Mouse (Mus musculus): ENCODE data around the gene Cavin2. TPM values are rescaled to one million over a fixed set of nuclear protein-coding genes. Genes with fewer than 3 reads are reported as not detected.
A peak's percentile ranks its signal among the peaks of the same experiment; 100 is the strongest.

Cavin2 gene
- total RNA-seq (2014; rRNA removed) (8.5 and 8.6 TPM in 2 replicates), polyA plus RNA-seq (2015; fragmentation: Nextera tagmentation; extraction: Ambion mirVana) (9.5 and 10.6 TPM in 2 replicates)

DNA sequence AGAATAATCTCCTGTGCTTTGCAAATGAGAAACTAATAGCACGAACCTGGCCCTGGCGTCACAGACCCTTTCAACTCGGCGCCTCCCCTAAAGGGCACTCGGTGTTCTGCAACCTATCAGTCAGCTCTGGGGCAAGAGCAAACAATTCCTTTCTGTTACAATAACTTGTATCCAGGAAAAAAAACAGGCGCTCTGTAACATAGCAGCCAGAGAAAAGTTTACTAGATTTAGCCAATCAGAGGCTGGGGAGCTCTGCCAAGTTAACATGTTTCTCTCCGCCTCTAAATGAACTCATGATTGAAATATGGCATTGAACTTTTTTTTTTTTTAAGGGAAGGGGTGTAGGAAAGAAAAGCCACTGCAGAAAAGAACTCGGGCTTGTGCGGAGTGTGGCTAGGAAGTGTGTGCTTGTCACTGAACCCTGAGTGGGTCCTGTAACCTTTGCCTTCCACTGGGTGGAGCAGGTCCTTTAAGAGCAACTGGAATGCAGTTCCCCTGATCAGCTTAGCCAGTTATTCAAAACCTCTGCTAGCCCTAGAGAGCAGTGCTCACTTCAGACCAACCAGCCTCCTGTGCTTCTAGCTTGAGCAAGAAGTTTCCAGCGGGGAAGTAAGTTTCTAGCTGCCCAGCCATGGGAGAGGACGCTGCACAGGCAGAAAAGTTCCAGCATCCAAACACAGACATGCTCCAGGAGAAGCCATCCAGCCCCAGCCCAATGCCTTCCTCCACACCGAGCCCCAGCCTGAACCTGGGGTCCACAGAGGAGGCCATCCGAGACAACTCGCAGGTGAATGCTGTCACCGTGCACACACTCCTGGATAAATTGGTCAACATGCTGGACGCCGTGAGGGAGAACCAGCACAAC is at the start of gene Cavin2:
Gene Cavin2, plus strand, starts transcription at position 372 of the 865 bp plus-strand sequence.
- Histone ChIP-seq H3K9ac (replicated peaks; ENCODE audit: low read length) (peak within 1 kb of the TSS; percentile 33; the same call in 1 of the 2 replicates), H3K4me2 (ENCODE audit: low read depth, low read length) (peak within 1 kb of the TSS; percentile 34), H3K4me3 (ENCODE audit: low read length) (0 out of 2 replicates have a peak within 1 kb of the TSS, but pooled peaks have one; percentile 8), H3K4me1 (ENCODE audit: insufficient read depth, low read length) (no peaks in the 10 kb centered on the region; the same call in 1 of the 2 replicates), H3K36me3 (ENCODE audit: insufficient read depth, low read length) (no peaks in the 10 kb centered on the region), H3K27ac (peak within 1 kb of the TSS; percentile 66), H3K27me3 (ENCODE audit: insufficient read depth, low read length) (no peaks in the 10 kb centered on the region), H3K9me3 (ENCODE audit: low read length) (no peaks in the 10 kb centered on the region)
- no peak for TF ChIP-seq CTCF (IDR thresholded peaks at IDR 0.05; ENCODE audit: low read depth)
- 55% methylated on average over 17 of the region's 17 CpGs for WGBS
- ATAC-seq (peak; percentile 61), DNase-seq (ENCODE audit: low spot score) (peak; percentile 14)

GRCm38 (mm10) chr1:51241311-51241986 is 47.5 kb upstream of the Cavin2 start:
- Histone ChIP-seq H3K9ac (replicated peaks; ENCODE audit: low read length) (no peak overlapping the region), H3K4me3 (ENCODE audit: low read length) (no peak overlapping the region), H3K27me3 (ENCODE audit: insufficient read depth, low read length) (no peaks in the 10 kb centered on the region), H3K36me3 (ENCODE audit: insufficient read depth, low read length) (no peaks in the 10 kb centered on the region), H3K4me1 (ENCODE audit: insufficient read depth, low read length) (no peaks in the 10 kb centered on the region), H3K27ac (no peak overlapping the region), H3K4me2 (ENCODE audit: low read depth, low read length) (no peak overlapping the region), H3K9me3 (ENCODE audit: low read length) (no peaks in the 10 kb centered on the region)
- ATAC-seq (no peak), DNase-seq (ENCODE audit: low spot score) (peak; percentile 7)
- TF ChIP-seq CTCF (IDR thresholded peaks at IDR 0.05; ENCODE audit: low read depth): no peak
- whole genome bisulfite sequencing: 79% methylated on average over 3 of the region's 3 CpGs

DNA sequence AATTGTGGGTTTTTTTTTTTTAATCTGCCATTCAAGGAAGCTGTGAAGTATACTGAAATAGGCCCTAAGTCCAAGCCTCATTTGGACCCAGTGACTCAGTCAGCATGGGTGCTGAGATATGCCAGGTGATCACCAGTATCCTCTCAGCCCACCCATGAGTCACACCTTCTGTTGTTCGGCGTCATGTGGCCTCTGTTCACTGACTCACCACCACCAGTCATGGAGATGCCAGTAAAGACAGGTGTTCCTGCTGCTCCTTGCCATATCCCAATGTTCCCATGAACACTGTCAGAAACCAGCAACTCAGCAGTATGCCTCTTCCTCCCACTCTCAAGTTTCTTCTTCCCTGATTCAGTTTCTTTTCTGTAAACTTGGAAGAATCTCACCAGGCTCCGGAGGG is 45.6 kb upstream of the Cavin2 start:
- Histone ChIP-seq H3K4me2 (ENCODE audit: low read depth, low read length) (no peak overlapping the region), H3K9me3 (ENCODE audit: low read length) (no peaks in the 10 kb centered on the region)

DNA sequence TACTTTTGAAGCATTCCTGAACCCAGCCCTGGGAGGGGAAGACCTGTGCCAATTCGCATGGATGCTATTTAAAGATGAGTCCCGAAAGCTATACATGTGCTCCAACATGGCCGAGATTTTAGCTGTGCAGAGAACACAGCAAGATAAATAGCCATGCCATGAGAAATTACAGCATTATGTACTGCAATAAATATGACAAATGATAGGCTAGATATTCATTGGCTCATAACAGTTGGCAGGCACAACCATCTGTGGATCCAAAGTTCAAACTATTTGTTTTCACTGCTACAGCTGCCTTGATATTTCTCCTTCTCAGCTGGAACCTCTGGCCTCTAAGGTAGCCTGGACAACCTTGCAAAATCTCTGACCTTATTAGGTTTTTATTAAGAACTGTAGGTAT is 45.1 kb upstream of the Cavin2 start:
- 84% methylated on average over 3 of the region's 3 CpGs for WGBS
- Histone ChIP-seq H3K36me3 (ENCODE audit: insufficient read depth, low read length) (no peaks in the 10 kb centered on the region), H3K4me3 (ENCODE audit: low read length) (no peak overlapping the region), H3K9me3 (ENCODE audit: low read length) (no peaks in the 10 kb centered on the region), H3K27ac (no peak overlapping the region), H3K27me3 (ENCODE audit: insufficient read depth, low read length) (no peaks in the 10 kb centered on the region), H3K4me1 (ENCODE audit: insufficient read depth, low read length) (no peaks in the 10 kb centered on the region), H3K4me2 (ENCODE audit: low read depth, low read length) (no peak overlapping the region), H3K9ac (replicated peaks; ENCODE audit: low read length) (no peak overlapping the region)
- TF ChIP-seq CTCF (IDR thresholded peaks at IDR 0.05; ENCODE audit: low read depth): no peak
- ATAC-seq (no peak), DNase-seq (ENCODE audit: low spot score) (no peak)

More for the DNA sequence above, 45.6 kb upstream of the Cavin2 start:
- Histone ChIP-seq H3K36me3 (ENCODE audit: insufficient read depth, low read length) (no peaks in the 10 kb centered on the region), H3K27me3 (ENCODE audit: insufficient read depth, low read length) (no peaks in the 10 kb centered on the region), H3K9ac (replicated peaks; ENCODE audit: low read length) (no peak overlapping the region), H3K27ac (no peak overlapping the region), H3K4me1 (ENCODE audit: insufficient read depth, low read length) (no peaks in the 10 kb centered on the region), H3K4me3 (ENCODE audit: low read length) (no peak overlapping the region)
- no peak for TF ChIP-seq CTCF (IDR thresholded peaks at IDR 0.05; ENCODE audit: low read depth)
- ATAC-seq (no peak), DNase-seq (ENCODE audit: low spot score) (no peak)
- 85% methylated on average over 3 of the region's 3 CpGs for WGBS

DNA sequence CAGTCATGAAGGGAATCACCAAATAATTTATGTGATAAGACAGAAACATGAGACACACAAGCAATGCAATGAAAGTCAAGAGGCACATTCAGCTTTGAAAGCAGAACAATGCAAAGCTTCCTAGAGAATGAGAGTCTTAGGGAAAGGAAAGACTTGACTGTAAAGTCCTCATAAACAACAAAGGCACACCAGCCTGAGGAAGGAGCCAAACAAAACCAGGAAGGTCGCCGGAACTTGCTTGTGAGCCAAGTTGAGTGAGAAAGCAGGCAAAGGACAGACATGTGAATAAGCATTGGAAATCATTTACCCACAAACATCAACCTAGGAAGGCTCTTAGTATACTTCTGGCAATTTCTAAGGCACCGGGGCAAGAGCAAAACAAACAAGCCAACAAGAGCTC is 43.5 kb upstream of the Cavin2 start:
- Histone ChIP-seq H3K4me1 (ENCODE audit: insufficient read depth, low read length) (no peaks in the 10 kb centered on the region), H3K36me3 (ENCODE audit: insufficient read depth, low read length) (no peaks in the 10 kb centered on the region), H3K9me3 (ENCODE audit: low read length) (no peaks in the 10 kb centered on the region), H3K27ac (no peak overlapping the region), H3K4me3 (ENCODE audit: low read length) (no peak overlapping the region), H3K9ac (replicated peaks; ENCODE audit: low read length) (no peak overlapping the region), H3K4me2 (ENCODE audit: low read depth, low read length) (no peak overlapping the region), H3K27me3 (ENCODE audit: insufficient read depth, low read length) (no peaks in the 10 kb centered on the region)
- TF ChIP-seq CTCF (IDR thresholded peaks at IDR 0.05; ENCODE audit: low read depth): no peak
- ATAC-seq (no peak), DNase-seq (ENCODE audit: low spot score) (no peak)
- WGBS: 61% methylated on average over 3 of the region's 3 CpGs

DNA sequence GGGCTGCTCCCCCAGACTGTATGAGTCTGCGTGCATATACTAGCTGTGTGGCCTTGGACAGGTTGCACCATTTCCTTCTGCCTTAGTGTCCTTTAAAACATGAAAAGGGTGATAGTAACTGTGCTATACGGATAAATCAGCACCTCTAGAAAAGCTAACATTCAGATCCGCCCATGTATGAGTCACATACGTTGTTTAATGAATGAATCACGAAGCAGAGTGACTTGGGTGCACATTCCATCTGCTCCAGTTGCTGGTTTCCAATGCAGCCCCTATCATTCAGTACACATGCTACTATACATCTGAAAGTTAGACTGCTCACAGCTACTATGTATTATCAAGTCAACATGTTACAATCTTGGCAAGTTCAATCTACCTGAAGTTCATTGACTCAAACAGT is 38.6 kb upstream of the Cavin2 start:
- Histone ChIP-seq H3K9ac (replicated peaks; ENCODE audit: low read length) (no peak overlapping the region), H3K27ac (no peak overlapping the region), H3K36me3 (ENCODE audit: insufficient read depth, low read length) (no peaks in the 10 kb centered on the region), H3K9me3 (ENCODE audit: low read length) (no peaks in the 10 kb centered on the region), H3K4me2 (ENCODE audit: low read depth, low read length) (no peak overlapping the region), H3K27me3 (ENCODE audit: insufficient read depth, low read length) (no peaks in the 10 kb centered on the region), H3K4me1 (ENCODE audit: insufficient read depth, low read length) (no peaks in the 10 kb centered on the region), H3K4me3 (ENCODE audit: low read length) (no peak overlapping the region)
- WGBS: 86% methylated on average over 5 of the region's 5 CpGs
- DNase-seq (ENCODE audit: low spot score): no peak
- TF ChIP-seq CTCF (IDR thresholded peaks at IDR 0.05; ENCODE audit: low read depth): no peak
- ATAC-seq: no peak

Measured in hindbrain, postnatal 0 days (tissue).